Mouse (Mus musculus): Measurements from ENCODE around the gene Slc35c2. TPM values are rescaled to one million over a fixed set of nuclear protein-coding genes. Genes with fewer than 3 reads are reported as not detected.

The Slc35c2 gene
- polyA plus RNA-seq, 1 experiment from 2014 or later: 56.3 TPM

- no peaks in the 10 kb centered on the region for H3K36me3 ChIP-seq
- H3K27ac ChIP-seq: no peak overlapping the region
- H3K4me1 ChIP-seq: no peaks in the 10 kb centered on the region
- ATAC-seq (ENCODE audit: low FRiP score, low read depth): no peak
- H3K9me3 ChIP-seq: no peaks in the 10 kb centered on the region
- WGBS: 18% methylated on average over 1 of the region's 1 CpGs
- no peak overlapping the region for H3K4me2 ChIP-seq (replicated peaks)
- no peak overlapping the region for H3K9ac ChIP-seq
- no peak overlapping the region for H3K4me3 ChIP-seq
- peaks cover 80% of the 10 kb centered on the region for H3K27me3 ChIP-seq
Observed at GRCm38 (mm10) chr2:165250903-165251302, 36.8 kb downstream of the Slc35c2 start.

DNA sequence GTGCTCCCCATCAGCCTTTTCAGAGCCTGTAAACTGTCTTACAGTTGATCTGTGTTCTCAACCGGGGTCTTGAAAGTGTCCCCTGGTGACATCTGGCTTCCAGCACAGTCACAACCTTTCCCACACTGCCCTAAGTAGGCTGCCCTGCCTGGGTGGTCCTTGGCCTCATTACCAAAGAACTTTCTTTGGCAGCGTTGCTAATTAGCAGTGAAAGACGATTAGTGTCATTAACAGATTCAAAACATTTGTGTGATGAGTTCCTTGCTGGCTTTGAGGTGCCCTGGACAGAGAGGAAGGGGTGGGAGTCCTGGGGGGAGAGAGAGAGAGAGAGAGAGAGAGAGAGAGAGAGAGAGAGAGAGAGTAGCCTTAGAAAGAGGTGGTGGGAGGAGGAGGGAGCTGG lies 38.7 kb downstream of the Slc35c2 start:
- Histone ChIP-seq H3K4me1 (no peaks in the 10 kb centered on the region), H3K27me3 (peaks cover 81% of the 10 kb centered on the region), H3K4me3 (no peak overlapping the region), H3K4me2 (replicated peaks) (no peak overlapping the region), H3K9ac (no peak overlapping the region), H3K36me3 (no peaks in the 10 kb centered on the region), H3K9me3 (no peaks in the 10 kb centered on the region), H3K27ac (no peak overlapping the region)
- 9% methylated on average over 3 of the region's 3 CpGs for WGBS
- no peak for ATAC-seq (ENCODE audit: low FRiP score, low read depth)

- Histone ChIP-seq H3K4me1 (peaks cover 13% of the 10 kb centered on the region; the same call in 1 of the 2 replicates), H3K36me3 (no peaks in the 10 kb centered on the region), H3K27ac (no peak overlapping the region), H3K27me3 (peaks cover 82% of the 10 kb centered on the region), H3K4me3 (no peak overlapping the region), H3K9me3 (no peaks in the 10 kb centered on the region), H3K4me2 (replicated peaks) (no peak overlapping the region), H3K9ac (no peak overlapping the region)
- WGBS: 12% methylated on average over 11 of the region's 11 CpGs
- ATAC-seq (ENCODE audit: low FRiP score, low read depth): no peak
Observed at GRCm38 (mm10) chr2:165246349-165246748, 41.3 kb downstream of the Slc35c2 start.

GRCm38 (mm10) chr2:165243122-165243720 lies 44.4 kb downstream of the Slc35c2 start:
- WGBS: 3% methylated on average over 11 of the region's 11 CpGs
- Histone ChIP-seq H3K27ac (no peak overlapping the region), H3K9me3 (no peaks in the 10 kb centered on the region), H3K36me3 (no peaks in the 10 kb centered on the region), H3K4me3 (no peak overlapping the region), H3K4me1 (peaks cover 13% of the 10 kb centered on the region; the same call in 1 of the 2 replicates), H3K9ac (no peak overlapping the region), H3K27me3 (peaks cover 98% of the 10 kb centered on the region), H3K4me2 (replicated peaks) (no peak overlapping the region)
- no peak for ATAC-seq (ENCODE audit: low FRiP score, low read depth)

DNA sequence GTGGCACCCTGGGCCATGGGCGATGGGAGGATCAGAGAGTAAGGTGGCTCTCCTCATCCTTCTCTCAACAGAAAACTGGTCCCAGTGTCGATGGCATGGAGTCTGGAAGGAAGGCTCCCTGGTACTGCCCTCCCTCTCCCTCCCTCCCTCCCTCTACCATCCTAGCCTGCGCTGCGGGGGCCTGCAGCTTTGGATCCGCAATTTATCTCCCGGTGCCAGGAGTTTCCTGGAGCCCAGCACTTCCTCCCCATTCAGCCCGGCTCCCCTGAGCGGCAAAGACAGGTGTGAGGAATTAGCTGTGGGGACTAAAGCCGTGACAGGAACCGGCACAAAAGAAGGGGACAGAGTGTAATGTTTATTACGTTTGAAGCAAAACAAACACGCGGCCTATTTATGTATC lies 45.1 kb downstream of the Slc35c2 start:
- no peaks in the 10 kb centered on the region for H3K36me3 ChIP-seq
- H3K27ac ChIP-seq: no peak overlapping the region
- no peak overlapping the region for H3K4me2 ChIP-seq (replicated peaks)
- no peak for ATAC-seq (ENCODE audit: low FRiP score, low read depth)
- H3K27me3 ChIP-seq: peaks cover 98% of the 10 kb centered on the region
- no peaks in the 10 kb centered on the region for H3K9me3 ChIP-seq
- under 1% methylated on average over 13 of the region's 13 CpGs for WGBS
- peaks cover 13% of the 10 kb centered on the region; the same call in 1 of the 2 replicates for H3K4me1 ChIP-seq
- H3K9ac ChIP-seq: no peak overlapping the region
- no peak overlapping the region for H3K4me3 ChIP-seq

GRCm38 (mm10) chr2:165241786-165242185 lies 45.9 kb downstream of the Slc35c2 start:
- Histone ChIP-seq H3K4me1 (peaks cover 13% of the 10 kb centered on the region; the same call in 1 of the 2 replicates), H3K27ac (no peak overlapping the region), H3K9me3 (no peaks in the 10 kb centered on the region), H3K27me3 (peaks cover 97% of the 10 kb centered on the region), H3K4me3 (no peak overlapping the region), H3K36me3 (no peaks in the 10 kb centered on the region), H3K9ac (no peak overlapping the region), H3K4me2 (replicated peaks) (no peak overlapping the region)
- no peak for ATAC-seq (ENCODE audit: low FRiP score, low read depth)
- 57% methylated on average over 7 of the region's 7 CpGs for WGBS

DNA sequence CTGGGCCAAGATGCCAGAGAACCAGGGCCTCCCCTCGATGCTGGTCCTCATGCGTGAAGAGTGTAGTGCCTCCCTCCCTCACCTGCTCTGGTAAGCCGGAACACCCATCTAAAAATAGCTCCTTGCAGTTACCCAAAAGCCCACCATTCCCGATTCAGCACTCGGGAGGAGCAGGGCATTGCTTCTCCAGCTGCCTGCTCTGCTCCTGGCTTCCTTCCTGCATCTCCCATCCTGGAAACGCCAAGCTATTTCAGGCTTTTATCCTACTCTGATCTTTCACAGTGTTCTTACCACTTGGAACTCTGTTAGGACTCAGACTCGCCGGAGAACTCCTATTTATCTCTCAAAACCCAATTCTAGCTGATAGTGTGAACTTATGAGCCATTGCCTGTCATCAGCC lies 47.3 kb downstream of the Slc35c2 start:
- peaks cover 13% of the 10 kb centered on the region for H3K4me1 ChIP-seq
- no peak overlapping the region for H3K4me2 ChIP-seq (replicated peaks)
- H3K27ac ChIP-seq: no peak overlapping the region
- no peaks in the 10 kb centered on the region for H3K9me3 ChIP-seq
- no peak overlapping the region for H3K9ac ChIP-seq
- peaks cover 99% of the 10 kb centered on the region for H3K27me3 ChIP-seq
- no peak overlapping the region for H3K4me3 ChIP-seq
- H3K36me3 ChIP-seq: no peaks in the 10 kb centered on the region
- 34% methylated on average over 8 of the region's 8 CpGs for WGBS
- no peak for ATAC-seq (ENCODE audit: low FRiP score, low read depth)

DNA sequence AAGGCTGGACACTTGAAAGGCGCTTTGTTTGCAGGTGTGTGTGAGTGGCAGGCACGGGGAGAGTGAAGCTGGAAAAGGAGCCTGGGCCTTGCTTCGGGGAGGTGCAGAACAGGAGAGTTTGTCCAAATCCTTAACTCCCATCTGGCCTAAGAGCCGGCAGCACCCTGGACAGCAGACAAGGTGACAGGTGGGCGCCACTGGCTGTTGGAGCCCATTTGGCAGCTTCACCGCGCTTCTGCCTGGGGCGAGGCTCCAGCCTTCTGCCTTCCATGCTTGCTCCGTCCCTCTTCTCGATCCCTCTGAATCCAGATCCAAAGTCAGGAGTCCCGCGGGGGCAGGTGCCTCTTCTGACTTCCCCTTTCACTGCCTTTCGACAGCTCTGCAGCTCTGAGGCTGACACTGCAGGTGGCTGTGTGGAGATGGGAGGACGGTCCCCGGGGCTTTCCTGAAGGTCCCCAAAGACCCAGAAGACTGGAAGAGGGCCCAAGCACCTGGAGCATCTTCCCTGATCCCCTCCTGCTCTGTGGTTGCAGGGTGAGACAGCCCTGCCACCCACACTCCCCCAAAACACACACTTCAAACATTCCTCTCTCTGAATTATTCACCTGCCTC lies 48.0 kb downstream of the Slc35c2 start:
- no peak overlapping the region for H3K27ac ChIP-seq
- H3K9me3 ChIP-seq: no peaks in the 10 kb centered on the region
- H3K4me1 ChIP-seq: peaks cover 19% of the 10 kb centered on the region
- no peak for ATAC-seq (ENCODE audit: low FRiP score, low read depth)
- H3K36me3 ChIP-seq: no peaks in the 10 kb centered on the region
- H3K4me3 ChIP-seq: no peak overlapping the region
- no peak overlapping the region for H3K9ac ChIP-seq
- H3K27me3 ChIP-seq: peaks cover 99% of the 10 kb centered on the region
- H3K4me2 ChIP-seq (replicated peaks): no peak overlapping the region
- WGBS: 11% methylated on average over 15 of the region's 15 CpGs

DNA sequence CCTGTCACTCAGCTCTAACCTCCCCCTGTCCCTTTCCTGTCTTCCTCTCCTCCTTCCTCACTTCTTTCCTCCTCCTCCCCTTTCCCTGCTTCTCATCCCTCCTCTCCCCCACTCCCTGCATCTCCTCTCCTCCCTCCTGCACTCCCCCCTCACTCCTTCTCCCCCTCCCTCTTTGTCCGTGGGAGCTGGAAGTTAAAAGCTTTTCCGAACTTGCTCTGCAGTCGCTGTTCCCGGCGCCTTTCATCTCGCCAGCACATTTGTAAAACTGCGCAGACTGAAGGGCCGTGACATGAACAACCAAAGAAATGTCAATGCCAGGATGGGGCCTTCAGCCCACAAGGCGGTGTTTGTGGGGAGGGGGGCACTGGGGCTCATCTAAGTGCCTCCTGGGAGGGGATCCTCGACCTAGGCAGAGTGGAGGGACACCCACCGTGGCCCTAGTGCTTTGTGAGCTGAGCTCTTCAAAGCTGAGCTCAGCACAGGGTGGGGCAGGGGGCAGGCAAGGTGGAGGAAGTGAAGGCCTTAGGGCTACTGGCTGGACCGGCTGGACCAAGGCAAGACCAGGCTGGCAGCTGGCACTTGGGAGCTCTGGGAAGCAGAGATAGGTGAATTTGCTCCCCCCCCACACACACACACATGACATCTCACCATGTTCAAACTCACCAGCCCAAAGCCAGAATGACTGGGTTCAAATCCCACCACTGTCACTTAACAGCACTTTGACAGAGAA lies 49.1 kb downstream of the Slc35c2 start:
- no peak overlapping the region for H3K9ac ChIP-seq
- no peaks in the 10 kb centered on the region for H3K36me3 ChIP-seq
- H3K4me2 ChIP-seq (replicated peaks): no peak overlapping the region
- no peaks in the 10 kb centered on the region for H3K9me3 ChIP-seq
- peaks cover 99% of the 10 kb centered on the region for H3K27me3 ChIP-seq
- H3K4me1 ChIP-seq: peaks cover 28% of the 10 kb centered on the region
- no peak for ATAC-seq (ENCODE audit: low FRiP score, low read depth)
- H3K27ac ChIP-seq: no peak overlapping the region
- 6% methylated on average over 12 of the region's 12 CpGs for WGBS
- no peak overlapping the region for H3K4me3 ChIP-seq

- Histone ChIP-seq H3K9me3 (no peaks in the 10 kb centered on the region), H3K4me2 (replicated peaks) (peak within 1 kb of the TSS; percentile 99), H3K36me3 (no peaks in the 10 kb centered on the region), H3K4me3 (peak within 1 kb of the TSS; percentile 61), H3K27ac (no peak within 1 kb of the TSS), H3K4me1 (peaks cover 21% of the 10 kb centered on the region), H3K9ac (peak within 1 kb of the TSS; percentile 67), H3K27me3 (peaks cover 99% of the 10 kb centered on the region)
- ATAC-seq (ENCODE audit: low FRiP score, low read depth): peak; percentile 71; the same call in 1 of the 2 replicates
- 1% methylated on average over 50 of the region's 60 CpGs for WGBS
Observed at GRCm38 (mm10) chr2:165234613-165235291, 52.9 kb downstream of the Slc35c2 start, which contains the start of gene Cdh22. Gene Cdh22, minus strand, starts transcription at chr2:165234853.

- Histone ChIP-seq H3K4me2 (replicated peaks) (peak overlapping the region; percentile 99), H3K27me3 (peaks cover 99% of the 10 kb centered on the region), H3K9me3 (no peaks in the 10 kb centered on the region), H3K4me1 (peaks cover 21% of the 10 kb centered on the region), H3K9ac (peak overlapping the region; percentile 67), H3K36me3 (no peaks in the 10 kb centered on the region), H3K27ac (no peak overlapping the region), H3K4me3 (peak overlapping the region; percentile 61)
- ATAC-seq (ENCODE audit: low FRiP score, low read depth): no peak; the same call in 1 of the 2 replicates
- under 1% methylated on average over 40 of the region's 41 CpGs for WGBS
Observed at GRCm38 (mm10) chr2:165234291-165234612, 53.4 kb downstream of the Slc35c2 start.
